Mouse (Mus musculus): ENCODE data around the gene Ttf1. TPM values are rescaled to one million over a fixed set of nuclear protein-coding genes. Genes with fewer than 3 reads are reported as not detected.

Ttf1 gene
- total and polyA plus RNA-seq, 3 experiments: 13.5 to 15.6 TPM; not detected in 1

GRCm38 (mm10) chr2:29130118-29130899 is 70.2 kb downstream of the Ttf1 start:
- H3K4me1 ChIP-seq (ENCODE audit: control insufficient read depth in 1 of 2, insufficient read depth in 2 of 2, low read length in 2 of 2): peaks cover 4 to 6% of the 10 kb centered on the region in 2 experiments; a peak in 2 of 4 replicates

GRCm38 (mm10) chr2:29135161-29135560 is 75.1 kb downstream of the Ttf1 start:
- TF ChIP-seq MYB (IDR thresholded peaks at IDR 0.05; ENCODE audit: low read depth, low read length): no peak
- TF ChIP-seq TBP (IDR thresholded peaks at IDR 0.05; ENCODE audit: low read depth, low read length): no peak
- no peak for TF ChIP-seq POLR2A (IDR thresholded peaks at IDR 0.05; ENCODE audit: control insufficient read depth in 1 of 2, insufficient read depth in 1 of 2, low read depth in 1 of 2, low read length in 2 of 2, poor library complexity in 1 of 2)
- TF ChIP-seq ZMIZ1 (IDR thresholded peaks at IDR 0.05; ENCODE audit: low read depth, low read length): no peak
- no peak for TF ChIP-seq EP300 (IDR thresholded peaks at IDR 0.05; ENCODE audit: low read depth in 1 of 2, low read length in 2 of 2)
- TF ChIP-seq MEF2A (IDR thresholded peaks at IDR 0.05; ENCODE audit: extremely low read depth, insufficient replicate concordance, low read depth, low read length, poor library complexity, severe bottlenecking): no peak
- no peak for TF ChIP-seq SIN3A (IDR thresholded peaks at IDR 0.05; ENCODE audit: low read length)
- TF ChIP-seq SMC3 (IDR thresholded peaks at IDR 0.05; ENCODE audit: low read depth, low read length): no peak
- no peak for TF ChIP-seq JUND (IDR thresholded peaks at IDR 0.05; ENCODE audit: low read depth, low read length)
- TF ChIP-seq POLR2AphosphoS5 (IDR thresholded peaks at IDR 0.05; ENCODE audit: borderline replicate concordance, low read depth, low read length): no peak
- no peak for TF ChIP-seq USF2 (IDR thresholded peaks at IDR 0.05; ENCODE audit: borderline replicate concordance in 1 of 2, insufficient read depth in 1 of 2, low read depth in 1 of 2, low read length in 2 of 2)
- no peak for TF ChIP-seq USF1 (IDR thresholded peaks at IDR 0.05; ENCODE audit: low read depth, low read length)
- TF ChIP-seq ZC3H11A (IDR thresholded peaks at IDR 0.05; ENCODE audit: low read depth, low read length): no peak
- TF ChIP-seq GABPA (IDR thresholded peaks at IDR 0.05; ENCODE audit: low read depth, low read length): no peak
- no peak for TF ChIP-seq CTCF (IDR thresholded peaks at IDR 0.05 in 2 of 3, conservative IDR thresholded peaks at IDR 0.05 in 1 of 3; ENCODE audit: control insufficient read depth in 1 of 3, insufficient read depth in 1 of 3, low read depth in 2 of 3, low read length in 3 of 3, poor library complexity in 1 of 3, severe bottlenecking in 1 of 3)
- TF ChIP-seq BHLHE40 (IDR thresholded peaks at IDR 0.05; ENCODE audit: borderline replicate concordance, low read depth, low read length): no peak
- TF ChIP-seq RCOR1 (IDR thresholded peaks at IDR 0.05; ENCODE audit: low read depth, low read length): no peak
- no peak for TF ChIP-seq CHD1 (IDR thresholded peaks at IDR 0.05; ENCODE audit: low read depth, low read length)
- TF ChIP-seq NRF1 (IDR thresholded peaks at IDR 0.05; ENCODE audit: insufficient read depth, low read depth, low read length, poor library complexity, severe bottlenecking): no peak
- TF ChIP-seq CHD2 (IDR thresholded peaks at IDR 0.05; ENCODE audit: low read length): no peak
- Histone ChIP-seq H3K9me3 (replicated peaks; ENCODE audit: insufficient read depth, low read length) (no peaks in the 10 kb centered on the region), H3K9ac (ENCODE audit: control insufficient read depth, low read depth, low read length, poor library complexity, severe bottlenecking) (no peak overlapping the region), H3K4me1 (ENCODE audit: control insufficient read depth in 1 of 2, insufficient read depth in 2 of 2, low read length in 2 of 2) (no peaks in the 10 kb centered on the region), H3K27ac (ENCODE audit: control insufficient read depth, low read depth, low read length) (no peak overlapping the region), H3K36me3 (ENCODE audit: control insufficient read depth in 1 of 2, insufficient read depth in 2 of 2, low read length in 2 of 2) (peaks cover 0 to 13% of the 10 kb centered on the region in 2 experiments), H3K4me3 (ENCODE audit: control insufficient read depth in 1 of 2, insufficient read depth in 1 of 2, low read depth in 2 of 2, low read length in 2 of 2) (no peak overlapping the region), H3K79me2 (ENCODE audit: control insufficient read depth, insufficient read depth, low read length, poor library complexity) (no peaks in the 10 kb centered on the region), H3K27me3 (ENCODE audit: control insufficient read depth in 1 of 2, insufficient read depth in 2 of 2, low read length in 2 of 2) (no peaks in the 10 kb centered on the region)
- no peak for DNase-seq (ENCODE audit: low read depth, low spot score)

More at GRCm38 (mm10) chr2:29130118-29130899, 70.2 kb downstream of the Ttf1 start:
- Histone ChIP-seq H3K9me3 (replicated peaks; ENCODE audit: insufficient read depth, low read length) (no peaks in the 10 kb centered on the region), H3K9ac (ENCODE audit: control insufficient read depth, low read depth, low read length, poor library complexity, severe bottlenecking) (no peak overlapping the region), H3K27ac (ENCODE audit: control insufficient read depth, low read depth, low read length) (no peak overlapping the region), H3K79me2 (ENCODE audit: control insufficient read depth, insufficient read depth, low read length, poor library complexity) (peaks cover 10% of the 10 kb centered on the region), H3K36me3 (ENCODE audit: control insufficient read depth in 1 of 2, insufficient read depth in 2 of 2, low read length in 2 of 2) (peaks cover 6 to 10% of the 10 kb centered on the region in 2 experiments), H3K27me3 (ENCODE audit: control insufficient read depth in 1 of 2, insufficient read depth in 2 of 2, low read length in 2 of 2) (no peaks in the 10 kb centered on the region), H3K4me3 (ENCODE audit: control insufficient read depth in 1 of 2, insufficient read depth in 1 of 2, low read depth in 2 of 2, low read length in 2 of 2) (no peak overlapping the region)
- peak; percentile 60 for DNase-seq (ENCODE audit: low read depth, low spot score)
- TF ChIP-seq ELF1 (IDR thresholded peaks at IDR 0.05; ENCODE audit: low read depth, low read length) (no peak), MAFK (IDR thresholded peaks at IDR 0.05; ENCODE audit: borderline replicate concordance, low read depth, low read length) (no peak), MAZ (IDR thresholded peaks at IDR 0.05; ENCODE audit: low read depth, low read length) (no peak), GABPA (IDR thresholded peaks at IDR 0.05; ENCODE audit: low read depth, low read length) (no peak), CTCF (IDR thresholded peaks at IDR 0.05 in 2 of 3, conservative IDR thresholded peaks at IDR 0.05 in 1 of 3; ENCODE audit: control insufficient read depth in 1 of 3, insufficient read depth in 1 of 3, low read depth in 2 of 3, low read length in 3 of 3, poor library complexity in 1 of 3, severe bottlenecking in 1 of 3) (peak in 2 of 3 experiments; percentile 41 to 50; a peak in 4 of 6 replicates), SMC3 (IDR thresholded peaks at IDR 0.05; ENCODE audit: low read depth, low read length) (peak; percentile 39), SIN3A (IDR thresholded peaks at IDR 0.05; ENCODE audit: low read length) (peak; percentile 32; the same call in 1 of the 2 replicates), ETS1 (IDR thresholded peaks at IDR 0.05; ENCODE audit: low read depth, low read length) (peak; percentile 63; the same call in 1 of the 2 replicates), USF1 (IDR thresholded peaks at IDR 0.05; ENCODE audit: low read depth, low read length) (peak; percentile 77), RAD21 (IDR thresholded peaks at IDR 0.05; ENCODE audit: low read depth, low read length) (peak; percentile 12)

Data from MEL (cell line).